Mouse (Mus musculus): ENCODE measurements around the gene Dcp1a.
A peak's percentile ranks its signal among the peaks of the same experiment; 100 is the strongest.

Gene Dcp1a

DNA sequence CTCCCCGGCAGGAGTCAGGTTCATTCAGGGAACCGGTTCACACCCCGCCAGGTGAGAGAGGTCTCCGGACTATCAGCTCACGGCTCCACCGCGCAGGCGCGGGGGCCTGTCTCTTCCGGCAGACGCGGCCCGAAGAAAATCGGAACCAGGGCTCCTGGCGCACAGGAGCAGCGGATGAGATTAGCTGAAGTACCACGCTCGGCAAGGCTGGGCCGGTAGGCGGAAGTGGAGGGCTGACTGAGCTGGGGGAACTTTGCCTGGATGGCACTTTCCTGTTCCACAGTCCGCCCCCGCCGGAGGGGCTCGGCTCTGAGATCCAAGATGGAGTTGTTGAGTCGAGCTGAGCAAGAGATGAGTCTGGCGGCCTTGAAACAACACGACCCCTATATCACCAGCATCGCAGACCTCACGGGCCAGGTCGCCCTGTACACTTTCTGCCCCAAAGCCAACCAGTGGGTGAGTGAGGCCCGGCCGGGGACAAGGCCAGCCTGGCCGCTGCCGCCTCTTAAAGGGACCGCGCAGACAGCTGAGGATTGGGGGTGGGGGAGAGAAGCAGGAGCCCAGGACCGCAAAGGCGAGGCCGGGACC lies at the start of gene Dcp1a:
TSS of gene Dcp1a (plus strand) at position 175 of the 588 bp plus-strand sequence.
- peak; percentile 93 to 94 for DNase-seq (ENCODE audit: low spot score in 2 of 2)

DNA sequence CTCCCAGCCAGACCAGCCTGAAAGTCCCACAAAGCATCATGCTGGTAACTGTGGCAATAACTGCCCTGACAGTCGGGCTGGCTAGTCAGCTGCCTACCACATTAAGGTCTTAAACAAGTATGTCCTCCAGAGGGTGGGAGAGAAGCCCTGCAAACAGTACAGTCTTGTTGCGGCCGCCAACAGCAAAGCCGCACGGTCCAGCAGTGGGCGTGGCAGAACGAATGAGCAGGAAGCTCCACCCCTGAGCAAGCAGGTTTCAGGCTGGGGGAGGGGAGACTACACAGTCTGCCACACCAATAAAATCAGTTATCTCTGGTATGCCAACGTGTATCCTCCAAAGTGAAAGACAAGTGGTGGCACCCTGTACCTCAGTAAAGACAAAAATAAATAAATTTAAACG lies 49.7 kb upstream of the Dcp1a start:
- no peak for DNase-seq (ENCODE audit: low spot score in 2 of 2)

DNA sequence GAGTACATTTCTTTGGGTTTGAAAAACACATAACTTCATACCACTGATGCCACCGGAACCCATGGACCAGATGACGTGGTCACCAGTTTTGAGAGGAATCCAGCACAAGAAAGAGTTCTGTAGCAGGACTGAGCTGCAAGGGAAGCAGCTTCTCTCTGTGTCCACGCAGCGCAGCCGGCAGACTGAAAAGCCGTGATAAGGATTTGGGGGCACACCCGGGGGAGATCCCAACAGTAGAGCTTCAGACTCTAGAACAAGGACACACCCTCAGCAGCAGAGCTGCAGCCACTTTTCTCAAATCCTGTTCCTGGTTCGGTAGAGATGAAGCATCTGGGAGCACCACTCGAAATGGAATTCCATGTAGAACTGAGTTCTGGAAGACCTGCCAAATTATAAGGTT lies 49.3 kb upstream of the Dcp1a start:
- DNase-seq (ENCODE audit: low spot score in 2 of 2): no peak

DNA sequence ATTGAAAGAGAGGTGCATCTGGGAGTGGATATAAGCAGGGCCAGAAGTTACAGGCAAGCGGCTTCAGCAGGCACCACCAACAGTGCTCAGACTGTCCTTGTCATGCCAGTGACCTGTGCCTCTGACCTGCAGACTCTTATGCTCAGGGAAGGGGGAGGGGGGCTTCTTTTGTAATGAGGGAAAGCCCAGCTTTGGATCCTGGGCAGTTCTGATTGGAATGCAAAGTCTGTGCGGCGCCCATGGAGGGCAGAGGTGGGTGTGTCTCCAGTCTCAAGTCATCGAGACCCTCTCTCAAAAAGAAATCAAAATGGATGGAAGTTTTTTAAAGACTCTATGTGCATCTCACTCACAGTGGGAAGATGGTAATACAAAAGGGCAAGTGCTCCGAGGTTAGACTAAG lies 48.9 kb upstream of the Dcp1a start:
- DNase-seq (ENCODE audit: low spot score in 2 of 2): no peak

DNA sequence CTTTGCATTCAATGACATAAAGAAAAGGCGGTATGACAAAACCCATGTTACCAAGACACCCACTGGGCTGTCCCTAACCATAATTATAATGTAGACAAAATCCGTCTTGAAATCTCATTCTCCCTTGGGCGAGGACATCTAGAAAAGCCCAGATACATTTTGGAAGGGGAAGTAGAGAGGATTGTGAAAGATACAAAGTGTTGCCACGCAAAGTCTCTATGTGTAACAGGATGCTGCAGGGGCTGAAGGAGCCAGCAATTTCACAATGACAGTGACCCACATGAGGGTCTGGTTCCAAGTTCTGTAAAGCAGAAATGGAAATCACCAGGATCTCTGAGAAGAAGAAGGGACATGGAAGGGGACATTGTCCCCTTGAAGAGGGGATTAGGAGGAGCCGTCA lies 44.0 kb upstream of the Dcp1a start:
- no peak for DNase-seq (ENCODE audit: low spot score in 2 of 2)

DNA sequence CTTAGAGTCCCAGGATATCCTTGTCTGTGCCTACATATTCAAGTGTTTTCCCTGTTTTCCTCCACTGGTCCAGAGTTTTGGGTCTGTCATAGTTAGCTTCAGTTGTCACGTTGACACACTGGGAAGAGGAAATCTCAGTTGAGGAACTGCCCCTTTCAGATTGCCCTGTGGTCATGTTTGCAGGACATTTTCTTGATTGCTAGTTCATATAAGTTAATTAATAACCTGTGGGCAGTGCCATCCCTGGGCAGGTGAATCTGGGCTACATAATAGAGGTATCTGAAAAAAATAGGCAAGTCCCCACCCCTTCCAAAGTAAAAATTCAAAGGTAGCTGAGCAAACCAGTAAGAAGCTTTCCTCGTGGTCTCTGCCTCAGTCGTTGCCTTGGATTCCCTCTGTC lies 39.4 kb upstream of the Dcp1a start:
- DNase-seq (ENCODE audit: low spot score in 2 of 2): no peak

DNA sequence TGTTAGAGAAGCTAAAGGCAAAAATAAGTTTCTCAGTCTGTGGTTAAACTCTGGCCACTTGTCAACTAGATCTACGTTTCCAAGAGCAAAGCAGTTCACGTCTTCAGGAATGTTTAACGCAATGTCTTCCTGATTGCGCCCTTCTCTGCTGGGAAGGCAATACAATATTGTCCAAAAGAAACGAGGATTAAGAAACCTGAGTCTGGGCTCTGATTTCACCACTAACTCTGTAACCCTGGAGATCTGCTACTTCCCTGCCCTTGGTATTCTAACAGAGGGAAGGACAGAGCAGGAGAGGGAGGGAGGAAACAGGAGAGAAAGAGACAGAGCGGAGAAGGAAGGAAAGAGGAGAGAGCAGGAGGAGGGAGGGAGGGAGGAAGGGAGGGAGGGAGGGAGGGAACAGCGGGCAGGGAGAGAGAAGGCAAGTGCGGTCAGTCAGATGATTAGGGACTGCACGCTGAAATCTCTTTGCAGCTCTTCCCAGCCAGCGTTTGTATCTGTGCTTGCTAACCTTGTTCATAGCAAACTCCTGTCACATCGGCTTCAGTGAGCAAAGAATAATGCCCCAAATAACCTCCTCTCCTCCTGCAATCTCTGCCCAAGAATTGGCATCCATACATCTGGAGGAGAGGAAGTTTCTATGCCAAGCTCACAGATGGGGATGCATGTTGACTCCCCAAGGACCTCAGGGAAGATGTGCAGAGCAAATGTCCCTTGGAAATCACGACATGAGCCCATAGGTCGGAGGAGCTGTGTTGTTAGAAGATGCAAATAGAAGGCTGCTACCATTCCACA lies 23.3 kb upstream of the Dcp1a start:
- DNase-seq (ENCODE audit: low spot score in 2 of 2): no peak

DNA sequence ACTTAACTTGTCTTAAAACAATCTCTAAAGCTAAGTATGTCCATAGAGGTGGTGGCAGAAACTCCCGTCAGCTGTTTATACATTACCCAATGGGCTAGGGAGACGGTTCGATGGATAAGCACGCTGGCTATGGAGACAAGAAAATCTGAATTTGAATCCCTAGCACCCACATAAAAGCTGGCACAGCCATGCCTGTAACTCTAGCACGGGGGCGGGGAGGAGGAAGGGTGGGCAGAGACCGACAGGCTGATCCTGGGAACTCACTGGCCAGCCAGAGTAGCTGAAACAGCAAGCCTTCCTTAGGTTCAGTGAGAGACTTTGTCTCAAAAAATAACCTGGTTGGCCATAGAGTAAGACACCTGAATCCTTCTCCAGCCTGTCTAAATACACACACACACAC lies 21.9 kb upstream of the Dcp1a start:
- DNase-seq (ENCODE audit: low spot score in 2 of 2): no peak

DNA sequence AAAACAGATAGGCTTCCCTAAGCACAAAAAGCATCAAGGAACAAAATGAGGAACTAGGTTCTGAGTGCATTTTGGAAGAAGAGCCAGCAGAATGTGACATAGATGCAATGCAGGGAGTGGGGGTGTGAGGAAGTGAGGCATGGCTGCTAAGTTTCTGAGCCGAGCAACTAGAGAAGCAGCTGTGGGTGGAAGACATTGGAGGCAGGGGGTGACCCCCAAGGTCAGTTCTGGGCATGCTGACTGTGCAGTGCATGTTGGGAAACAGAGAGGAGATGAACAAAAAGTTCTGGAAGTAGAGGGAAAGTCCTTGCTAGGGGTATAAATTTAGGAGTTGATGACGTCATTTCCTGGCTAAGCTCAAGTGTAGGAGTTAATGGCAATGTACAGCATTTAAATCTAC lies 21.4 kb upstream of the Dcp1a start:
- peak in 1 of 2 experiments; percentile 20 for DNase-seq (ENCODE audit: low spot score in 2 of 2)

DNA sequence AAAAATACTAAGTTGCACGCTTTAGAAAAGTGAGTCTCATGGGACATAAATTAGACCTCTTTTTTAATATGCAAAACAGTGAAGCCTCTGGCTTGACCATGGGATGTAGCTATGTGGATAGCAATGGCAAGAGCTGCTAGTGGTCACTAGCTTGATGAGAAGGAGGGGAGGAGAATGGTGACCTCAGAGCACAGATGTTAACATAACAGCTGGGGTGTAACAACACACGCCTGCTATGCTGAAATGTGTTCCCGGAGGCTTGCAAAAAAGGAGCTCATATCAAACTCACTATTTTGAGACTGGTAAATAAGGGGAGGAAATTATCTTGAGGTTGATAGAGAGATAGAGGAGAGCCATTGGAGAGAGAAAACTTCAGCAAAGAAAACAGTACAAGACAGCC lies 20.5 kb upstream of the Dcp1a start:
- DNase-seq (ENCODE audit: low spot score in 2 of 2): no peak

DNA sequence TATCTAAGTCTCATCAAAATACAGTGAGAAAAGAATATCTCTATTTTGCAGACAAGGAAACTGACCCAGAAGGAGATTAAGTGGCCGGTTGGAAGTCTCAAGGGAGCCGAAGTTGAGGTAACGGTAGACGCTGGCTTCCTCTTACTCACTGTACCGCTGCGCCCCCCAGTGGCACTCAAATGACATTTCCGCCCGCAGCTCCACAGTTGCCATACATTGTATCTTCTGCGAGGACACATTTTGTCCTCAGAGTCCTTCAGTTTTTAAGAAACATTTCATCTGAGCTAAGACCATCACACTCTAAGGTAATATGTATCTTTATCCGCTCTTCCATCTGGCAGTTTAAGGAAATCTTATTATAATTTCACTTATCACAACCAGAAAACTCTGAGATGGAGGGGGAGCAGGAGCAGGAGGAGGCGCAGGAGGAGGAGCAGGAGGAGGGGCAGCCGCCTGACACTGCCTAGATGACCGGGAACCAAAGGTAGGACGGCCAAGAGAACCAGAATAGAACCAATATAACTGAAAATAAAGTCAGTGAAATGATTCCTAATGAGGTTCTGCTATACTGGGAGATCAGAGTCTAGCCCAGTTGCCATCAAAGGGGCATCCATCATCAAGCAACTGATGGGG lies 19.3 kb upstream of the Dcp1a start:
- DNase-seq (ENCODE audit: low spot score in 2 of 2): peak; percentile 52 to 72

DNA sequence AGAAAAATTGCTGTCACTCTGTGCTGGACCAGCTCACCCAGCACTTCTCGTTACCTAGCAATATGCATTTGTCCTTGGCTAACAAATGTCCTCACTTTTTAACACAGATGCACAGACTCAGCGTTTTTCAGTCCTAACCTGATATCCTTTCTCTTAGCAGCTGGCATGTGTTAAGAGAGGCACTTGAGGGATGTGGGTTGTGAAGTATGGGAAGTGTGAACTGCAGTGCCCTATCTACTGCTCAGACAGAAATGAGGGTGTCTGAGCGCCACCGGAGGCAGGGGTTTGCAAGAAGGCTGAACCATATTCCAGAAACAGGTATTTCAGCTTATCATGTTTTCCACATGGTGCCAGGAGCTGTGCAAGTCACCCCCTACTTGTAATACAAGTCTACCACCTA lies 16.0 kb upstream of the Dcp1a start:
- DNase-seq (ENCODE audit: low spot score in 2 of 2): no peak

DNA sequence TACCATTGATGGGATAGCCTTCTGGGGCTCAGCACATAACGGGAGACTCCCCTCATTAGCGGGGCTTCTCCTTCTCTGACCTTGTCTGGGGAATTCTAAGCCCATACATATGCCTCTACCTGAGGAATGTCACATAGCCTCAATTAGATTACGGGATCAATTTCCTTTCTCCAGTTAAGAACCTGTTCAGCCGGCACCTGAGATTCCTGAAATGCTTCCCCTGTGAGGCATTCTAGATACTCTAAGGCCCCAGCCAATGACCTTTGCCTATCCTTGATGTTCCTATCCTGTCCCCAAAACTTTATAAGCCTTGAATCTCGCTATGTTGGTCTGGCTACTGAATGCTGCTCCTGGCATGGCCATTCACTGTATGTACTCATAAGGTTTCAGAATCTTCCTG lies 5.7 kb upstream of the Dcp1a start:
- DNase-seq (ENCODE audit: low spot score in 2 of 2): no peak

DNA sequence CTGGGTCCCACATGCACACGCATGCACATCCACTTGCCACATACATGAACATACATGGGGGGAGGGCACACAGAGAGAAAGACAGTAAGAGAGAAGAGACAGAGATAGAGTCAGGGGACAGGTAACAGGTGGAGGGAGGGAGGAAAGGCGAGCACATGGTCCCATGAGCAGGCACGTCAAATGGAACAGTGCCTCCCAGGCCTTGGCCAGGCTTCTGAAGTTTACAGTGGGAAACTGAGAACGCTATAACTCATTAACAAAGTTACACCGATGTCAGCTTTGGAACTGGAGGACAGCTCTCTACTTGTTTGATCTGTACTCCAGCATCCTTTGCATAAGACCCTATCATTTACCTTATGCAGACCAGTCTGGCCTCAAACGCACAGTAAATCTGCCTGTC lies 4.9 kb upstream of the Dcp1a start:
- DNase-seq (ENCODE audit: low spot score in 2 of 2): no peak

DNA sequence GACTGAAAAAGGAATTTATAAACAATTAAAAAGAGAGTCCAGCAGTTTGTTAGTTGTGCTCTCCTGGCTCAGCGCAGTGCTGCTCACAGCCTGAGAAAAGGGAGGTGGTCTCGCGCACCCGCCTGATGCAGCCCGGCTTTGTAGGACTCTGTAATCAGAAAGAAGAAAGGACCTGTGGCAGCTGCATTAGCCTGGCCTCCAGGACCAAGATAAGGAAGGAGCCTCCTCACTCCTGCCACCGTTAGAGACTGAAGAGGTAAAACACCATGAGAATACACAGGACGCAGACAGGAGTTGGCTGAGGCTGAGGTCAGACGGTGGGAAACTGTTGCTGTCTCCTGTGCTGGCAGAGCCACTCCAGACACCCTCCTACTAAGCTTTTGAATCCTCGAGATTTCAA lies 12.0 kb downstream of the Dcp1a start, which contains the start of gene Cacna1d:
TSS of gene Cacna1d (minus strand) at position 114 of the 400 bp plus-strand sequence.
- DNase-seq (ENCODE audit: low spot score in 2 of 2): no peak

DNA sequence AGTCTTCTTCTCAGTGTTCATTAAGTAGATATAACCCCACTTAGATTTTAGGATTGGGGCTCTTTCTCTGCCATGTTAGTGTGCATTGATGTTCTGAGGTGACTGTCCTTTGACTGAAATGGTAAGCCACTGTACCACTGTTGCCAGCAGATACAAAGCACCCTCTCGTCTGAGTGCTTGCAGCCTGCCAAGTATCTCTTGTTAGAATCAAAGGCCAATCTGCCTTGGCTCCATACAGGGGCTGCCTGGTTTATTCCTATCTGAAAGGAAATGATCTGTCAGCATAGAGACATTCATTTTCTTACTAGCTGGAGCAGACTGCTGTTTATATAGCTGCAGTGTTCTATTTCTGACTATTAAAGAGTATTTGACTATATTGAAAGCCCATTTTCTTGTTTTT lies 13.9 kb downstream of the Dcp1a start:
- no peak for DNase-seq (ENCODE audit: low spot score in 2 of 2)

DNA sequence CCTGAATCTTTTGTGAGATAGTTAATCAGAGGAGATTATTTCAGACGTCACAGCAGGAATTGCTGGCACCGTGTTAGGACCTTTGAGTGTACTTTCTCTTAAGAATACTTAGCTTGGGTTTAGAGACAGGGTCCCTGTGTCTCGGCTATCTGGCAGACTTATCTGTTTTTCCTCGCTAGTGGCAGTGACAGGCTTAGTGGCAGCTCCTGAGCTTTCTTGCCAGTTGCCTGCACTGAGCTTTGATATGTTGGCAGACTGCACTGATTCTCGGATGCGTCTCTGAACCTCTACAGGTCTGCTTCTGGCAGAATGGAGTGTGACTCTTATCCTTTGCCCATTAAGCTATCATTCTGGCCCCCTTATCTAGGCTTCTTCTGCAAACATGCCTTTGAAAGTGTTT lies 15.7 kb downstream of the Dcp1a start:
- DNase-seq (ENCODE audit: low spot score in 2 of 2): no peak

DNA sequence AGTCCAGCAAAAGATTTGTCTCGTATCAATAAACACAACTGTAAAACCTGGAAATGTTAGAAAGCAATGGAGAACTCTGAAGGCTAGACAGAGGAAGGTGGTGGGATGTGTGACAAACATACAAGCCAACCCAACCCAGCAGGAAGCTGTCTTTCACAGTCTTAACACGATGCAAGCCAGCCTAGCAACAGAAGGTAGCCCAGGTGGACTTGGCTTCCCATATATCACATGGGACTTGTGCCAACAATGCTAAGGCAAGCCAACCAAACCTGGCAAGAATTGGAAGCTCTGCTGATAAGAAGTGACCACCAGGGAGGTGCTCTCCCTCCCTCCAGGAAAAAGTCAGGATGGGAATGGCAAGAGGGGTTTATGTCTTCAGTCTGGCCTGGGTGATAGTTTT lies 18.9 kb downstream of the Dcp1a start:
- no peak for DNase-seq (ENCODE audit: low spot score in 2 of 2)

DNA sequence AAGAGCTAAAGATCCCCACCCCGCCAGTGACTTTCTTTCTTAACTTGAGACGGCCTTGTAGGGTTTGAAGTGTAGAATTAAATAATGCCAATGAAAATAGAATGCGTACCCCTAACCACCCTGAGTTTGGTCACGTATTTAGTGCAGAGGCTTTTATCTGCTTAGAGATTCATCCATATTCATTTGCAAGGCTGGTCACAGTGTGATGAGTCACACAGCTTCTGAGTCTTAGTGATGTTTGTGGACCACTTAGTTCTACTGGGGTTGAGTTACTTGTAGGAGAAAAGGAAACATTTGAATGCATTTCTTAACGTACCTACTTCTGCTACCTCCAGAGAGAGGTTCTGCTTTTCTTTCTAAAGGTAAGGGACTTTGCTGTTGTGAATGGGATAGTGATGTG lies 25.7 kb downstream of the Dcp1a start:
- no peak for DNase-seq (ENCODE audit: low spot score in 2 of 2)

DNA sequence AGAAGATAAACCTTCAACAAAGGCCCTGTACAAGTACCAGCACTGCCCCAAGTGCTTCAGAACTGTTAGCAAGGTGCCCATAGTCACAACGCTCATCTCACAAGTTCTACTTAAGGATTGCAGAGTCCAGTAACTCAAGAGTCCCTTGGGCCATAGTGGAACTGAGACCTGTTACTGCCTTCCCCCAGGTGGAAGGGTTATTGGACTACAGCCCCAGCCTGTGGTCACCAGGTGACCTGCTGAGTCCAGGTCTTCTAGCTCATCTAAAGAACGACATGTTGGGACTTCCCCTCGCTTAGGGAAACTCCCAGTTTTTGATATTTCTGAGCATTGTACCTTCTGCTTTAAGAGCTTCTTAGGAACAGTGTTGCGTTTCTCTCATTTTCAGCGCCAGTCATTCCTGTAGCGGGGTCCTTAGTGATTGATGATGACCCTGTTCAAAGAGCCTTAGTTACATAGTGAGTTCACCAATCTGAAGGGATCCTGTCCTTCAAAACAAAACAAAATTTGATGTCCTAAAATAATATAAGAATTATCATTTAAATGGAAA lies 31.0 kb downstream of the Dcp1a start:
- DNase-seq (ENCODE audit: low spot score in 2 of 2): no peak

DNA sequence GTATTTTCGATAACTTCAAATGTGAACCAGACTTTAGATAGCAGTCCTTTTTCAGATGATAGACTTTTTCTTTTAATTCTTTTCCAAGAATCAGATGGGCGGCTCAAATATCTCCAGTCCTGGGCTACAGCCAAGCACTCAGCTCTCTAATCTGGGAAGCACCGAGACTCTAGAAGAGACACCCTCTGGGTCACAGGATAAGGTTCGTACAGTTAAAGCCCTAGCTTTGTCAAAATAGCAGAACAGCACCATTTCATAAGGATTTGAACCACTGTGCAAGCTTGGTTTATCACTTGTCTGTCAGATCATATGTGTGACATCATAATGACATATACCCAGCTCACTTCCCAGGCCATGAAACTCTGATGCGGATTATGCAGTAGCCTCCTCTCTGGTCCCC lies 33.6 kb downstream of the Dcp1a start:
- no peak for DNase-seq (ENCODE audit: low spot score in 2 of 2)

DNA sequence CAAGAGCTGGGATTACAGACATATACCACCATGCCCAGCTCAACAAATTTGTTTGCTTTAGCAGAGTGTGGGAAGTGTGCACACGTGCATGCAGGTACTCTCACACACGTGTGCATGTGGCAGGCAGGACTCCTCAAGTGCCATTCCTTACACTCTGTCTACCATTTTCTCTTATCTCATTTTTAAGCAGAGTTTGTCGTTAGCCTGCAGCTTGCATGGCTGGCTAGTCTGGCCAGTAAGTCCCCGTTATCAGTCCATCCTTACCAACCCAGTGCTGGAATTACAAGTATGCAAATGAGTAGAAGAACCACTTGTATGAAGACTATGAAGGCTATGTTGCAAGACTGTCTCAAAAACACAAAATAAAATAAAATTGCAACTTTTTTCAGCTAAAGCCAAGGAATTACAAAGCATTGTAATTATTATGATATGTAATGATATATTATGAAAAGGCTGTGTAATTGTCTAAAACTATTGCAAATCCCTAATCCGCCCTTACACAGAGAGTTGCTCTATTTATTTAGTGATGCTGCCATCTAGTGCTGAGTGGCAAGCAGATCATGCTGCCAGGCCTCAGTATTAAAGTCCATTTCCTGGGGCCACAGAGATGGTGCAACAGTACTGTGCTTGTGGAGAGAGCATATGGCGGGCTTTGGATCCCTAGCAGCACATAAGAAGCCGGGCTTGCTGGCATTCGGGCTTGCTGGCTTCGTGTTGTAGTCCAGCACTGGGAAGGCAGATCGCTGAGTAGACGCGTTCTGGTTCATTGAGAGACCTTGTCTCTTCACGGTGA lies 36.8 kb downstream of the Dcp1a start:
- DNase-seq (ENCODE audit: low spot score in 2 of 2): no peak

Data from urinary bladder, postnatal 4 days (tissue).